Mouse (Mus musculus): ENCODE measurements around the gene Dkk2.
A peak's percentile ranks its signal among the peaks of the same experiment; 100 is the strongest.

DNA sequence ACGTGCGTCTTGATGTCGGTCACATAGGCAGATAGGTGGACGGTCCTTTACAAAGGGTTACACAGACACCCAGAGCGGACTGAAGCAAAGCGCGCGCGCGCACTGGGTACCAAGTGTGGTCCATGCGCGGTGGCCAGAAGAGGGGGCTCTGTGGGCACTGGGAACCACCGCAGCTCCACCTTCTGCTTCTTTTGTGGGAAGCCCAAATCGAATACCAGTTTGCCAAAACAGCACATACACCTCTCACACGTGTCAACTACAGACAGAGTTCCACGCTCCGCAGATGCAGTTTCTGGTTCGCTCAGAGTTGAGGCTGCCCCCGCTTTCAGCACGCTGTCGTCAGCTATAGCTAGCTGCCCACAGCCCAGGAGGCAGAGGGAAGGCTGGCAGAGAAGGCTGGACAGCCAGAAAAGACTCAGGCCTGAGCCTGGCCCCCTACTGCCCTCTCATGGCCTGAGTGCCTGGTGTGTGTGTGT, 2.0 kb downstream of the Dkk2 start:
- TF ChIP-seq CTCF (IDR thresholded peaks at IDR 0.05; ENCODE audit: borderline replicate concordance, extremely low read depth, insufficient read depth, insufficient read length) = peak; percentile 42; the same call in 1 of the 2 replicates
- TF ChIP-seq POLR2A (IDR thresholded peaks at IDR 0.05; ENCODE audit: borderline replicate concordance, extremely low read depth, insufficient read depth, insufficient read length, poor library complexity, severe bottlenecking) = no peak

Measured in brain, embryonic 14.5 days (tissue).